Mouse (Mus musculus): ENCODE measurements around the gene Vps51. TPM values are rescaled to one million over a fixed set of nuclear protein-coding genes. Genes with fewer than 3 reads are reported as not detected.

Vps51 gene
- total and polyA plus RNA-seq, 2 experiments from 2014 or later = 91.2 to 102 TPM

DNA sequence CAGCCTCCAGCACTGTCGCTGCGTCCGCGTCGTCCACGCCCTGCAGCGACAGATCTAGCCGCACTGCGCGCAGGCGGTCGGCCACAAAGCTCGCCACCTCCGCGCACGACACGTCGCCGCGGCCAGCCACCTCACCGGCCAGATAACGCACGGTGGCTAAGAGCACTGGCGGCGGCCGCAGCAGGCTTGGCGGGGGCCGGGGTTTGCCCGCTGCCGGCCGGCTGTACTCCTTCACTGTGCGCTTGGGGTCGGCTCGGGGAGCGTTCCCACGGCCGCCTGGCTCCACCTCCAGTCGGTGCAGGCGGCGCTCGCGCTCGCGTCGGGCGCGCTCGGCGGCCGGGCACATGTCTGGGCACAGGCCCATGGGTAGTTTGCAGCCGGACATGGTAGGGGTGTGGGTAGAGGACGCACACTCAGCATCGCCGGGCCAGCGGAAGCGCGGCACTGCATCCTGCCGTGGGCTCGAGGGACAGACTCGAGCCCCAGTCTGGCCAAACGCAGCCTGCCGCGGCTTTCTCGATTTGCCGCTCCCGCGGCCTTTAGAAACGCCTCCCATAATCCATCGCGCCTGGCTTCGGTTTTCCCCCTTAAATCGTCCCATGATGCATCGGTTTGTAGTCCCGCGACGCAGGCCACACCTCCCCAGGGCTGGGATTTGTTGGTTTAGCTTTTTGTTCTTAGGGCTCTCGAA is 41.1 kb upstream of the Vps51 start, which contains the start of gene Sac3d1:
Sac3d1 (minus strand) TSS at position 665 of the 691 bp plus-strand sequence.
- peak within 1 kb of the TSS; percentile 68 for H3K4me3 ChIP-seq (ENCODE audit: low read length)
- under 1% methylated on average over 77 of the region's 77 CpGs for WGBS
- no peaks in the 10 kb centered on the region for H3K27me3 ChIP-seq (ENCODE audit: insufficient read depth, low read length)
- H3K27ac ChIP-seq = peak within 1 kb of the TSS; percentile 97
- H3K4me1 ChIP-seq (ENCODE audit: insufficient read depth, low read length) = peaks cover 11% of the 10 kb centered on the region
- DNase-seq (ENCODE audit: low spot score) = peak; percentile 97
- peak within 1 kb of the TSS; percentile 85 for H3K4me2 ChIP-seq (ENCODE audit: low read depth, low read length)
- peaks cover 28% of the 10 kb centered on the region for H3K36me3 ChIP-seq (ENCODE audit: insufficient read depth, low read length)
- peak; percentile 90 for ATAC-seq
- H3K9ac ChIP-seq (replicated peaks; ENCODE audit: low read length) = peak within 1 kb of the TSS; percentile 78
- H3K9me3 ChIP-seq (ENCODE audit: low read length) = no peaks in the 10 kb centered on the region
- no peak for TF ChIP-seq CTCF (IDR thresholded peaks at IDR 0.05; ENCODE audit: low read depth)

DNA sequence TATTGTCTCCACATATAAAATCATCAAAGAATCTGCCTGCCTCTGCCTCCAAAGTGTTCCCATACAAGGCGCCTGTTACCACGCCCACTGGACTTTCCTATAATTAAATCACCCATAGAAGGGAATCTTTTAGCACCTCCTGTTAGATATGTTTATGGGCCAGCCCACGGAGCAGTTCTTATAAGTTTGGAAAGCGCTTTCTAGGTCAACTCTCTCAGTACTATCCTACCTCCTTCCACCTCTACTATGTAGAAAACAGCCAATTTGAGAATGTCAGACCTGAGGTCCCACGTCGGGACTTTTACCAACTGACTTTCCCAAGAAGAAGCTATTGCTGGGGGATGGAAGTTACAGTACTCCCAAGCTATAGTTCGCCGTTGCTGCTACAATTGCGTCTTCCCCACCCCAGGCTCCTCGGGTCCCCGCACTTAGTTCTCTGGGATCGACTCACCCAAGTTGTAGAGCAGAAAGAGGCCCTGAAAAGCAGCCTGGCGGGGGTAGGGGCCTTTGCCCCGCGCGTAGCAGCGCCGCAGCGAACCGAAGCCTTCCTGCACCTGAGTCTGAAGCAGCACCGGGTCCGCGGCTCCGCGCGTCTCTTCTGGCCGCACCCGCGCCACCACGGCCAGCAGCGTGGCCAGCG is 40.4 kb upstream of the Vps51 start:
- H3K27me3 ChIP-seq (ENCODE audit: insufficient read depth, low read length) = no peaks in the 10 kb centered on the region
- peak overlapping the region; percentile 85 for H3K4me2 ChIP-seq (ENCODE audit: low read depth, low read length)
- peaks cover 11% of the 10 kb centered on the region for H3K4me1 ChIP-seq (ENCODE audit: insufficient read depth, low read length)
- 5% methylated on average over 32 of the region's 32 CpGs for WGBS
- TF ChIP-seq CTCF (IDR thresholded peaks at IDR 0.05; ENCODE audit: low read depth) = no peak
- peak overlapping the region; percentile 68 for H3K4me3 ChIP-seq (ENCODE audit: low read length)
- peak overlapping the region; percentile 78 for H3K9ac ChIP-seq (replicated peaks; ENCODE audit: low read length)
- ATAC-seq = no peak
- peak overlapping the region; percentile 97 for H3K27ac ChIP-seq
- no peak for DNase-seq (ENCODE audit: low spot score)
- H3K36me3 ChIP-seq (ENCODE audit: insufficient read depth, low read length) = peaks cover 28% of the 10 kb centered on the region
- H3K9me3 ChIP-seq (ENCODE audit: low read length) = no peaks in the 10 kb centered on the region

DNA sequence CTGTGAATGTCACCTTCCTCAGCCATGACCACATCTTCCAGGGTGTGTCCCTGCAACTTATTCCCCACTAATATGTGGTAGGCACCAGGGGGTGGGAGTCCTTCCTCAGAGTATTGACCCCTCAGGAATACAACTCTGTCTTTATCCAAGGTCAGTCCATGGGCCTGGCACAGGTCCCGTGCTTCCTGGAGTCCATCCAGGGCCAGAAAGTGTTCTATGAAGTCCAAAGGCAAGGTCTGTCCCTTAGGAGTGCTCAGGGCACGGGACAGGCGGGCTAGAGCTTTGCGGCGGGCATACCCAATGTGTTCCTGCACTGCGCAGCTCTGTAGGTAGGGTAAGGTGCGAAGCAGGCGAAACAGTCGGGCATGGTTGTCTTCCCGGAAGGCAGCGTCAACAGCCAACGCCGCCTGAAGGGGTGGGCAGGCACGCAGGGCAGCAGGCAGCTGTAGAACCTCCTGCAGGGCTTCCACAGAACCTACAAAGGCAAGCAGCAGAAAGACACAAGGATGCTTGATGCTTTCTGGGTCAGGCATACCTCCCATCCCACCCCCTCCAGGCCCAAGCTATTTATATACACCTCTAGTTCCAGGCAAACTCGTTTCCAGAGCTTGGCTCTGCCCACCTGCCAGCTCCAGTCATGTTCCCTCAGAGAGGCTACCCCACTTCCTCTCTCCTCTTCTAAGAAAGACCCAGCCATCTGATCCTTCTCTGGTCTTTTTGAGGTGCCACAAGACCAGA is 39.3 kb upstream of the Vps51 start:
- no peak overlapping the region for H3K4me2 ChIP-seq (ENCODE audit: low read depth, low read length)
- no peaks in the 10 kb centered on the region for H3K9me3 ChIP-seq (ENCODE audit: low read length)
- no peak overlapping the region for H3K27ac ChIP-seq
- peaks cover 28% of the 10 kb centered on the region for H3K36me3 ChIP-seq (ENCODE audit: insufficient read depth, low read length)
- WGBS = 91% methylated on average over 15 of the region's 15 CpGs
- 0 out of 2 replicates have a peak overlapping the region, but pooled peaks have one; percentile 17 for H3K9ac ChIP-seq (replicated peaks; ENCODE audit: low read length)
- no peak for TF ChIP-seq CTCF (IDR thresholded peaks at IDR 0.05; ENCODE audit: low read depth)
- H3K4me1 ChIP-seq (ENCODE audit: insufficient read depth, low read length) = peaks cover 11% of the 10 kb centered on the region
- no peaks in the 10 kb centered on the region for H3K27me3 ChIP-seq (ENCODE audit: insufficient read depth, low read length)
- DNase-seq (ENCODE audit: low spot score) (no peak), ATAC-seq (no peak)
- H3K4me3 ChIP-seq (ENCODE audit: low read length) = no peak overlapping the region

DNA sequence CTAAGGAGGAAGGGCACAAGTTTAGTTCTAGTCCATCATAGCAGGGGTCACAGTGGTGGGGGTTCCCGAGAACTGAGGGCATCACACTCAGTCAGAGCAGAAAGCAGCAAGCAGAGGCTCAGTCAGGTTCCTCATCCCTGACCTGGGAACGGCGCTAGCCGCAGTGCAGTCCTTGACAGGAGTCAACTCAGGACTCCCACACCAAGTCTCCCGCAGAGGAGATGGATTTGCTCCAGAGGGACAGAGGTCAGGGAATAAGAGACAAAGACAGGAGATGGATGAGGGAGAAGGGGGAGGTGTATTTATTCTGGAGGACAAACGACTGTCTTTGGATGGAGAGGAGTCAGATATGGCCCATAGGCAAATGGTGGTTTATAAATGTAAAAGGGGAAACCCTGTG is 36.1 kb upstream of the Vps51 start:
- 51% methylated on average over 6 of the region's 6 CpGs for WGBS
- Histone ChIP-seq H3K4me3 (ENCODE audit: low read length) (no peak overlapping the region), H3K4me2 (ENCODE audit: low read depth, low read length) (no peak overlapping the region), H3K27ac (no peak overlapping the region), H3K9me3 (ENCODE audit: low read length) (no peaks in the 10 kb centered on the region), H3K9ac (replicated peaks; ENCODE audit: low read length) (no peak overlapping the region), H3K4me1 (ENCODE audit: insufficient read depth, low read length) (peaks cover 11% of the 10 kb centered on the region), H3K36me3 (ENCODE audit: insufficient read depth, low read length) (peaks cover 20% of the 10 kb centered on the region), H3K27me3 (ENCODE audit: insufficient read depth, low read length) (no peaks in the 10 kb centered on the region)
- no peak for TF ChIP-seq CTCF (IDR thresholded peaks at IDR 0.05; ENCODE audit: low read depth)
- no peak for DNase-seq (ENCODE audit: low spot score)
- ATAC-seq = no peak

DNA sequence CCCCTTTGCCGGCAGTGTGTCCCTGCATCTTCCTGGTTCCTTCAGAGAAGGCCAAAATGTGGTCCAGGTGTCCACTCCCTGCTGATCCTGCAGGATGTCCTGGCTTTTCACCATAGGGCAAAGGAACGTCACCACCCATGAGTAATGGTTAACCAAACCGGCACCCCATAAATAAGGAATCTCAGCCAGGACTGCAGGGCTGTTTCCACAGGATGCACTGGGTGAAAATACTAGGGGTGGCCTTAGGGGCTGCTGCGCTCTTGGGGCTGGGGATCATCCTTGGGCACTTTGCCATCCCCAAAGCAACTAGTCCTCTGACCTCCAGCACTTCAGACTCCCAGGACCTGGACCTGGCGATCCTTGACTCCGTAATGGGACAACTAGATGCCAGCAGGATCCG is 28.6 kb upstream of the Vps51 start, which contains the start of gene Naaladl1:
Naaladl1 (plus strand) TSS at position 197 of the 400 bp plus-strand sequence.
- ATAC-seq = no peak
- WGBS = 88% methylated on average over 7 of the region's 7 CpGs

DNA sequence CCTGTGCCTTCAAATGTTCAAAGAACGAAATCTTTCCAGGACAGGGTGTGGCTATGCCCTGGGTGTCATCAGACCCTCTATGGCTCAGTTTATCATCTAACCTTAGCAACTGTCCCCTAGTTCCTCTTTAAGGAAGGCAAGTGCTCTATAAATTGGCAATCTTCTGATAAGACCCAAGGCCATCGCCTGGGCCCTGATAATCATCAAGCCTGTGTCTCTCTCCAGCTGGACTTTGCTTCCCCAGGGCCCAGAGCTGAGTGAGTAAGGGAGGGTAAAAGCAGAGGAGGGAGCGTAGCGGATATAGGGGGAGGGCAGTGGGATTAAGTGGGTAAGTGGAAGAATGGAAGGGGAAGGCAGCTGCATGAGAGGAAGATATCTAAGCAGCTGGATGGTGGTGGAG is 27.4 kb upstream of the Vps51 start:
- ATAC-seq = no peak
- Histone ChIP-seq H3K9me3 (ENCODE audit: low read length) (no peaks in the 10 kb centered on the region), H3K27me3 (ENCODE audit: insufficient read depth, low read length) (no peaks in the 10 kb centered on the region), H3K4me1 (ENCODE audit: insufficient read depth, low read length) (no peaks in the 10 kb centered on the region), H3K4me3 (ENCODE audit: low read length) (no peak overlapping the region), H3K36me3 (ENCODE audit: insufficient read depth, low read length) (no peaks in the 10 kb centered on the region), H3K4me2 (ENCODE audit: low read depth, low read length) (no peak overlapping the region), H3K27ac (no peak overlapping the region), H3K9ac (replicated peaks; ENCODE audit: low read length) (no peak overlapping the region)
- TF ChIP-seq CTCF (IDR thresholded peaks at IDR 0.05; ENCODE audit: low read depth) = no peak
- no peak for DNase-seq (ENCODE audit: low spot score)
- 90% methylated on average over 4 of the region's 4 CpGs for WGBS

More for the DNA sequence above, 28.6 kb upstream of the Vps51 start, which contains the start of gene Naaladl1:
- Histone ChIP-seq H3K4me3 (ENCODE audit: low read length) (no peak within 1 kb of the TSS), H3K4me2 (ENCODE audit: low read depth, low read length) (no peak within 1 kb of the TSS), H3K27me3 (ENCODE audit: insufficient read depth, low read length) (no peaks in the 10 kb centered on the region), H3K4me1 (ENCODE audit: insufficient read depth, low read length) (no peaks in the 10 kb centered on the region), H3K36me3 (ENCODE audit: insufficient read depth, low read length) (no peaks in the 10 kb centered on the region), H3K27ac (no peak within 1 kb of the TSS), H3K9ac (replicated peaks; ENCODE audit: low read length) (no peak within 1 kb of the TSS), H3K9me3 (ENCODE audit: low read length) (no peaks in the 10 kb centered on the region)
- no peak for TF ChIP-seq CTCF (IDR thresholded peaks at IDR 0.05; ENCODE audit: low read depth)
- DNase-seq (ENCODE audit: low spot score) = no peak

Measured in hindbrain, postnatal 0 days (tissue).